Mouse (Mus musculus): ENCODE data around the gene Ube2g2. TPM values are rescaled to one million over a fixed set of nuclear protein-coding genes. Genes with fewer than 3 reads are reported as not detected.

Ube2g2 gene
- 37.4 and 40.4 TPM in 2 replicates for polyA plus RNA-seq (2015; fragmentation: Nextera tagmentation; extraction: Ambion mirVana)

DNA sequence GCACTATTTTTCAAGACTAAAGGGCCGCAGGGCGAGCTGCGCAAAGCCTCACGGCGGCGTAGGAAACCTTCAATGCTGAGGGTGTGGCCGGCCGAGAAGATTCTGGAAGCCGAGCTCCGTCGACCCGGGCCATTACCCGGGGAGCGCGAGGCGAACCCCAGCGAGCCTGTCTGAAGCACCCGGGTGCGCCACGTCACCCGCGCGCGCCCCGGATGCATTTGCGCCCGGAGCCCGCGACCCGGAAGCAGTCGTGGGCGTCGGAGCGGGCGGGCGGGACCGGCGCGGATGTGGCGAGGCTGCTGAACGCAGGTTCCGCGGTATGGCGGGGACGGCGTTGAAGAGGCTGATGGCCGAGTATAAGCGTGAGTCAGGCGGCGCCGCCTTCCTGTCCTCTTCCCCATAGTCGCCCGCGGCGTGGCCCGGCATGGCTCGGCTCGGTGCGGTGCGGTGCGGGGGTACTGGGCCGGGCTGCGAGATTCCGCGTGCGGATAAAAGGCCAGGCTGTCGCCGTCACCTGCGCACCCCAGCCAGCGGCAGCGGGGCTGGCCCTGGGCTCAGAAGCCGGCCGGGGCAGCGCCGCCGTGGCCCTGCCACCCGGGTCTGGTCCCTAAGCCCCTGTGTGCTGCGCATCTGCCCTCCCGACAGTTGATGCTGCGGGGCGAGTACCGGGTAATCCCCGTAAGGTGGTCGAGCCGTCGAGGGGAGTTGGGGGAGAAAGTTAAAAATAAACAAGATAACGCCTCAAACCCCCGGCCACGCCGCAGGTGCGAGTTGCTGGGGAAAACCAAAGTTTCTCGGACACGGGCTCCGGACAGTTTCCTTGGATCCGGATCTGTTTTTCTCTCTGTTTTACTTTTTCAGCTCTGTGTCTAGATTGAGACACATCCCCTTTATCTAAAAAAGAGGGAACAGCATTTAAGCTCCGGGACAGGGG lies at the start of gene Ube2g2:
Ube2g2 (plus strand) TSS at position 221 of the 934 bp plus-strand sequence.
- Histone ChIP-seq H3K4me3 (ENCODE audit: low read depth, low read length) (peak within 1 kb of the TSS; percentile 67), H3K36me3 (replicated peaks; ENCODE audit: insufficient read depth, low read length) (peaks cover 2% of the 10 kb centered on the region; the same call in 1 of the 2 replicates), H3K9me3 (ENCODE audit: low read length) (no peaks in the 10 kb centered on the region), H3K4me1 (ENCODE audit: insufficient read depth) (peaks cover 42% of the 10 kb centered on the region), H3K27me3 (ENCODE audit: insufficient read depth, low read length) (no peaks in the 10 kb centered on the region), H3K27ac (ENCODE audit: low read depth) (peak within 1 kb of the TSS; percentile 90), H3K4me2 (ENCODE audit: low read depth, low read length) (peak within 1 kb of the TSS; percentile 82), H3K9ac (replicated peaks) (peak within 1 kb of the TSS; percentile 82)
- under 1% methylated on average over 86 of the region's 96 CpGs for WGBS (ENCODE audit: insufficient replicate concordance)
- TF ChIP-seq EP300 (IDR thresholded peaks at IDR 0.05; ENCODE audit: low read depth) = peak; percentile 42; the same call in 1 of the 2 replicates
- TF ChIP-seq CTCF (IDR thresholded peaks at IDR 0.05; ENCODE audit: low read depth) = no peak
- peak; percentile 96 for DNase-seq
- ATAC-seq = peak; percentile 88

DNA sequence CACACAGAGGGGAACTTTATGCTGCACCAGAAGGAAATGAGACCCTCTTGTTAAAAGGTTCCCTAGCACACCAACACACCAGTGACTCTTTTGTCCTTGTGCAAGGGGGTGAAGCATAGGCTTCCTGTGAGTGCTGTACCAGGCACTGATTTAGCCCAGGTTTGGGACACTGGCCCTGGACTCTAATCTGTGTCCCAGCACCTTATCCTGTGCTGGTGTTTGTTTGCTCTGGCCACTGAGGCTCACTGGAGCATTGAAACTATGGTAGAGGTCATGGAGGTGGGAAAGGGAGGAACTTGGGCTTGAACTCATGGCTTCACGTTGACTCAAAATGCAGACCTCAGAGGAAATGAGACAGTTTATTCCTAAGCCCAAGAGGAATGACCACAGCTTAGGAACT lies 48.9 kb upstream of the Ube2g2 start:
- DNase-seq (no peak), ATAC-seq (0 out of 2 replicates have a peak, but pooled peaks have one; percentile 26)
- 38% methylated on average over 1 of the region's 1 CpGs for WGBS (ENCODE audit: insufficient replicate concordance)
- Histone ChIP-seq H3K36me3 (replicated peaks; ENCODE audit: insufficient read depth, low read length) (no peaks in the 10 kb centered on the region), H3K27ac (ENCODE audit: low read depth) (no peak overlapping the region), H3K9me3 (ENCODE audit: low read length) (no peaks in the 10 kb centered on the region), H3K4me3 (ENCODE audit: low read depth, low read length) (no peak overlapping the region), H3K4me1 (ENCODE audit: insufficient read depth) (peaks cover 14% of the 10 kb centered on the region), H3K27me3 (ENCODE audit: insufficient read depth, low read length) (no peaks in the 10 kb centered on the region), H3K9ac (replicated peaks) (no peak overlapping the region), H3K4me2 (ENCODE audit: low read depth, low read length) (no peak overlapping the region)
- TF ChIP-seq EP300 (IDR thresholded peaks at IDR 0.05; ENCODE audit: low read depth) = no peak
- TF ChIP-seq CTCF (IDR thresholded peaks at IDR 0.05; ENCODE audit: low read depth) = no peak

DNA sequence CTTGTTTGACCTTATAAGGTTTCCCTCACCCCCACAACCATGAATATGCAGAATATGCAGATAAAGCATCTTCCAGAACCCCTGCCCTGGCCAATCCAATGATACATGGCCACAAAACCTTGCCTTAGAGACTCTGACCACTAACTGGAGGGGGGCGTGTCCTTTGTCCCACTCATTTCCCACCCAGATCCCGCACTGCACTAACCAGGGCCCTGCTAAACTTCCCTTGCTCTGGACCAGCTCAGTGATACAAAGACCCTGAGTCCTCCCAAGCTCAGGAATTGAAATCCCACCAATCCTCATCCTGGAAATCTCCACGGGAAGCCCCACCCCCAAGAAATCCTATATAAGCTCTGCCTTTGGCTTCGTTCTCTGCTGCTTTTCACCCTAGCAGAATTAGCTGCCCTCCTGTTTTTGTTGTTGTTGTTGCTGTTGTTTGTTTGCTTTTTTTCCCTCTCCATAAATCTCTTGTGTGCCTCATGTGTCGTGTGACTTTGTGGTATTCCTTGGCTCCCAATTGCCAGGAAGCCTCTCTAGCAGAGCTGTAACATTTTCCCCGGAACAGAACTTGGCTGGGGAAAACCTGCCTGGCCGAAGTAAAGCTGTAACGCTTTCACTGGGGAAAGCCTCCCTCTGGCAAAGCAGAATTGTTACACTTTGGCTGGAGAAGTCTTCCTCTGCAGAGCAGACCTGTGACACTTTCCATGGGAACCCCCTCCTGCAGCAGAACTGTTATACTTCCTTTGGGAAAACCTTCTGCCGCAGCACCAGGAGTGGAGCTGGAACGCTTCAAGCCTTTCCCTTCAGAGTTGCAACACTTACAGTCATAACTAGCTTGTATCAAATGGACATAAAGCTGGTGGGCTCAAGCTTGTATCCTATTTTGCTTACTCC lies 41.8 kb upstream of the Ube2g2 start:
- no peaks in the 10 kb centered on the region for H3K9me3 ChIP-seq (ENCODE audit: low read length)
- no peaks in the 10 kb centered on the region for H3K27me3 ChIP-seq (ENCODE audit: insufficient read depth, low read length)
- peaks cover 3% of the 10 kb centered on the region; the same call in 1 of the 2 replicates for H3K36me3 ChIP-seq (replicated peaks; ENCODE audit: insufficient read depth, low read length)
- H3K4me2 ChIP-seq (ENCODE audit: low read depth, low read length) = peak overlapping the region; percentile 83; the same call in 1 of the 2 replicates
- DNase-seq (no peak), ATAC-seq (no peak)
- H3K4me1 ChIP-seq (ENCODE audit: insufficient read depth) = peaks cover 25% of the 10 kb centered on the region
- no peak overlapping the region for H3K4me3 ChIP-seq (ENCODE audit: low read depth, low read length)
- H3K27ac ChIP-seq (ENCODE audit: low read depth) = 0 out of 2 replicates have a peak overlapping the region, but pooled peaks have one; percentile 99
- WGBS (ENCODE audit: insufficient replicate concordance) = 62% methylated on average over 10 of the region's 10 CpGs
- no peak overlapping the region; the same call in 1 of the 2 replicates for H3K9ac ChIP-seq (replicated peaks)
- no peak for TF ChIP-seq EP300 (IDR thresholded peaks at IDR 0.05; ENCODE audit: low read depth)
- no peak for TF ChIP-seq CTCF (IDR thresholded peaks at IDR 0.05; ENCODE audit: low read depth)

DNA sequence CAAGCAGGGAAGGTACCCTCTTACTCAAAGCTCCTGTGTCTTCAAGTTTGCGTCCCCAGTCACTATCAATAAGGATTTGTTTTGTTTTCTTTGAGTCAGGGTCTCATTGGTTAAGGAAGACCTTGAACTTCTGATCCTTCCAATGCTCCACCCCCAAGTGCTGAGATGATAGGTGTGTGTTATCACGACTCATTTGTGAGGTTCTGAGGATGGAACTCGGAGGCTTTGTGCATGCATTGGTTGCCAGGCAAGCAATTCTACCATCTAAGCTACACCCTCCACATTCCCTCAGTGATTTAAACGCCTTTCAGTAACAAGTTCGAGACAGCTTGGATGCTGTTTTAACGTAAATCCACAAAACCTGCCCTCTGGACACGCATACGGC lies 41.1 kb upstream of the Ube2g2 start:
- Histone ChIP-seq H3K9me3 (ENCODE audit: low read length) (no peaks in the 10 kb centered on the region), H3K36me3 (replicated peaks; ENCODE audit: insufficient read depth, low read length) (peaks cover 3% of the 10 kb centered on the region), H3K4me3 (ENCODE audit: low read depth, low read length) (peak overlapping the region; percentile 73), H3K9ac (replicated peaks) (peak overlapping the region; percentile 82), H3K4me1 (ENCODE audit: insufficient read depth) (peaks cover 29% of the 10 kb centered on the region), H3K27me3 (ENCODE audit: insufficient read depth, low read length) (no peaks in the 10 kb centered on the region), H3K4me2 (ENCODE audit: low read depth, low read length) (peak overlapping the region; percentile 83), H3K27ac (ENCODE audit: low read depth) (peak overlapping the region; percentile 99)
- TF ChIP-seq EP300 (IDR thresholded peaks at IDR 0.05; ENCODE audit: low read depth) (no peak), CTCF (IDR thresholded peaks at IDR 0.05; ENCODE audit: low read depth) (no peak)
- ATAC-seq (no peak), DNase-seq (no peak)
- WGBS (ENCODE audit: insufficient replicate concordance) = 6% methylated on average over 8 of the region's 8 CpGs

DNA sequence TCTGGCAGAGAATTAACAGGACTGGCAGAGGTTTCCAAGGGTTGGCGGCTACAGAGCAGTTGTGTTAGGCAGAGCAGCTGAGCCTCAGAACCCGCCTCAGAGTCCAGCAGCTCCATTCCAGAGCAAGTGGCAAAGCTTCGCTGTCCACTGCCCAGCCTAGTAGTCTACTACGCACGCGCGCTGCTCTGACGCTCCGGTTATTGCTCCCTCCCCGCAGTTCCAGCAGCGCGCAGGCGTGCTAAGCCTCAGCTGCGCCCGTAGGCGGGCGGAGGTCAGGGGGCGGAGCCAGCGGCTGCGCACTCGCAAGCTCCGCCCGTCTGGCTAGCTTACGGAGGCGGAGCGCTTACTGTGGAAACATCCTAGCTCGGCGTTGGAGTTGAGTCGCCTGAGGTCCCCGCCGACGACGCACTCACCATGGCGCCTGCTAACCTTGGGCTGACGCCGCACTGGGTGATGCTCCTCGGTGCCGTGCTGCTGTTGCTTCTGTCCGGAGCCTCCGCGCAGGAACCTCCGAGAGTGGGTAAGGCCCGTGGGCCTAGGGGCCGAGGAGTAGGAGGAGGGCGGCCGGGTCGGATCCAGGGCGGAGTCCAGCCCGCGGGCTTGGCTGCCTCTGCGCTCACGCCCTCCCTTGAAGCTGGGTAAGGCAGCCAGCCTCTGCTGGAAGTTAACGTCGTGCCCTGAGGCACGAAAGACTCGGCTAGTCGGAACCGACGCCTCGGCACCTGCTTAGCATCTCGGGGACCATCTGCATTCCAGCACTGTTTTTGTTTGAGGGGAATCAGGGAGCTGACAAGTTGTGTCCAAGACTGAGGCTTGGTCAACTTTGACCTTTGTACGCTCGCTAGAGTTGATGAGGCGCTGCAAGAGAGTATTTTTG lies 40.4 kb upstream of the Ube2g2 start, which contains the start of gene Pttg1ip:
Pttg1ip (plus strand) TSS at position 313 of the 877 bp plus-strand sequence.
- TF ChIP-seq EP300 (IDR thresholded peaks at IDR 0.05; ENCODE audit: low read depth) (no peak), CTCF (IDR thresholded peaks at IDR 0.05; ENCODE audit: low read depth) (no peak)
- Histone ChIP-seq H3K36me3 (replicated peaks; ENCODE audit: insufficient read depth, low read length) (peaks cover 3% of the 10 kb centered on the region), H3K4me2 (ENCODE audit: low read depth, low read length) (peak within 1 kb of the TSS; percentile 83), H3K4me3 (ENCODE audit: low read depth, low read length) (peak within 1 kb of the TSS; percentile 73), H3K4me1 (ENCODE audit: insufficient read depth) (peaks cover 35% of the 10 kb centered on the region), H3K27me3 (ENCODE audit: insufficient read depth, low read length) (no peaks in the 10 kb centered on the region), H3K9me3 (ENCODE audit: low read length) (no peaks in the 10 kb centered on the region), H3K27ac (ENCODE audit: low read depth) (peak within 1 kb of the TSS; percentile 99), H3K9ac (replicated peaks) (peak within 1 kb of the TSS; percentile 82)
- ATAC-seq = peak; percentile 94
- WGBS (ENCODE audit: insufficient replicate concordance) = under 1% methylated on average over 64 of the region's 64 CpGs
- DNase-seq = peak; percentile 97
